Mouse (Mus musculus): ENCODE measurements around the gene Slirp.

Slirp gene

DNA sequence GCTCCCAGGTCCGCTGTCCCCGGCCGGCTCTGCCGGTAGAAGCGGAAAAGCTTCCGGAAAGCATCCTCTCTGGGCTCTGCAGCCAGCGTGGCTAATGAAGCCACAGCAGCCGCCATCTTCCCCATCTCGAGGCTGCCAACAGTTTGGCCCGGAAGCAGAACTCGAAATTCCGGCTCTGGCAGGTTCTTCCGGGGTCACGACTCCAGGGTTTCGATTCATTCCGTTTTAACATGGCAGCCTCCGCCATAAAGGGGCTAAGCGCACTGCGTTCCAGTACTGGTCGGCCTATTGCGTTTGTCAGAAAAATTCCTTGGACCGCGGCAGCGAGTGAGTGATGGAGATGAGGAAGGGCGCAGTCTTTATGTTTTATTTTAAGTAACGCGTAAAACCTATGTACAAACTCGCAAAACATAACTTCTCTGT lies at the start of gene Slirp, which contains the start of gene Alkbh1:
Slirp (plus strand) TSS at position 197 of the 423 bp plus-strand sequence.
Alkbh1 (minus strand) TSS at position 318 of the 423 bp plus-strand sequence.
- peak; percentile 90 for DNase-seq (ENCODE audit: low spot score)

DNA sequence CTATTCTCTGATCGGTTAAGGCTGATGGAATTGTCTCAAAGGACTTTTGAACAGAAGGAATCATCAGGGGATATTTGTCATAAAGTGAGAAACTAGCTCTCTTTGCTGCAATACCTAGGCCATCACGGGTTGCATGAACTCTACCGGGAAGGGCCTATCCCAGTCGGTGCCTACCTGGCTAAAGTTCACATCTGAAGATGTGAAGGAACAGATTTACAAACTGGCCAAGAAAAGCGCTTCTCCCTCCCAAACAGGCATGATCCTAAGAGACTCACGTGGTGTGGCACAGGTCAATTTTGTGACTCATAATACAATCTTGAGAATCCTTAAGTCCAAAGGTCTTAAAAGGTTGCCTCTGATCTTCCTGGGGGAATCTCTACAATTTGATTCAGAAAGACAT lies 49.4 kb upstream of the Slirp start:
- DNase-seq (ENCODE audit: low spot score) = no peak

DNA sequence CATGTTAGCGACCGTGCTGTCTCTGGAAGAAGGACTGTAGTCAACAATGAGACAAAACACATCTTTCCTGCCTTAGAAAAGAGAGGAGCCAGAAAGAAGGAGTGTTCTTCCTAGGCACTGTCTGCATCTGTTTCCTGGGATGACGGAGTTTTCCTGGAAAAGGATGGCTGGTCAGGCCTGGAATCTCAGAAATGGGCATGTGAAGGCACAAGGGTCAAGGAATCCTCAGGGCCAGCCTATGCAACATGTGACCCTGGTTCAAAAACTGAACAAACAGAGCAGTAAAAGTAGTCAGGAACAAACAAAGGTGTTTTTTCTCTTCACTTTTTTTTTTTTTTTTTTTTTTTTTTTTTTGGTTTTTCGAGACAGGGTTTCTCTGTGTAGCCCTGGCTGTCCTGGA lies 46.6 kb upstream of the Slirp start:
- DNase-seq (ENCODE audit: low spot score) = no peak

DNA sequence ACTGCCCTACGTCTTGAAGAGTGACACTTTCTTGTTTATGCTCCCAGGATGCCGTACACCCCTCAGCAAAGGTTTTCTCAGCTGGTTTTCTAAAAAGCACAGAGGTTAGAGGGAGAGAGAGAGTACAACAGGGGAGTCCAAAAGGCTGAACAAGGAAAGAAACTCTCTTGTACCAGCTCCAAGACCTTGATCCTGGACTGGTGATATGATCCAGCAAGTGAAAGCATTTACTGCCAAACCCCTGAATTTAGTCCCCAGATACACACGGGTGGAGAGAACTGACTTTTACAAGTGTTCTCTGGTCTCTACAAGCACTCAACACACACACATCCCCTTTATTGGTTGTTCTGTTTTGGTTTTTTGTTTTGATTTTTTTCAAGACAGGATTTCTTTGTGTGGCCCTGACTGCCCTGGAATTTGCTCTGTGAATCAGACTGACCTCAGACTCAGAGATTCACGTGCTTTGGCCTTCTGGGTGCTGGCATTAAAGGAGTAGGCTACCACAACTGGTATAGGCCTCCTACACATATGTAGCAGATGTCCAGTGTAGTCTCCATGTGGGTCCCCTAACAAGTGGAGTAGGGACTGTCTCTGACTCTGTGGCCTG lies 45.8 kb upstream of the Slirp start:
- DNase-seq (ENCODE audit: low spot score) = no peak

- no peak for DNase-seq (ENCODE audit: low spot score)
These were observed 44.4 kb upstream of the Slirp start for GRCm38 (mm10) chr12:87399119-87399819.

DNA sequence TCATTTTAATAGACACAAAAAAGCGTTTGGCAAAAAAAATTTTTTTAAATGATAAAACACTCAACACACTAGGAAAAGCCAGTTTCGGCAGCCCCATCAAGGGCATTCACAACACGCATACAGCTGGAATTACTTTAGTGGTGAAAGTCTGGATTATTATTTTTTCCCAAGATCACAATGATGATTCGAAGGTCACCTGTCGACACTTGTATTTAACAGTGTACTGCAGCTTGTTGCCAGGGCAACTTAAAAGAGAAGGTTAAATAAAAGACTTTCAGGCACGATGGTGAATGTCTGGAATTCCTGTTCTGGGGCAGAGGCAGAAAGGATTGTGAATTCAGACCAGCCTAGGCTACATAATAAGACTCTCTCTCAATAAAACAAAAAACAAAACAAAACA lies 41.8 kb upstream of the Slirp start:
- DNase-seq (ENCODE audit: low spot score) = no peak

- no peak for DNase-seq (ENCODE audit: low spot score)
These were observed 38.5 kb upstream of the Slirp start for GRCm38 (mm10) chr12:87405165-87405564.

DNA sequence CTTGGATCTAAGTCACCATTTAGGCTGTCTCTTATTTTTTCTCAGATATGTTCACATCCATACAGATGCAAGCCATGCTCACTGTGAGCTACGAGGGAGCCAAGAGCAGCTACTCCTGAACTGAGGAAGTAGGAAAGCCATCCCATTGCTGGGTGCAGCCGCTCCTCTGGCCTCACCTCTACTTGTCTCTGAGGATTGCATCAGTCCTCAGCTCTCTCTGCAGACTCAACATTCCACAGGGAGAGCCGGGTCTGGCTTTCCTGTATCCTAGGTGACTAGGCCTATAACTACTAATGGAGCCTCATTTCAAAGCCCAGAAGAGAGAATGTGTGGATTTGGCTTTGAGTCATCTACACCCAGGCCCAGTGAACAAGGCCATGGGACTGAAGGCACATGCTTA lies 38.0 kb upstream of the Slirp start:
- DNase-seq (ENCODE audit: low spot score) = no peak

GRCm38 (mm10) chr12:87407869-87408605 lies 35.7 kb upstream of the Slirp start:
- DNase-seq (ENCODE audit: low spot score) = peak; percentile 45

GRCm38 (mm10) chr12:87409123-87409522 lies 34.6 kb upstream of the Slirp start:
- DNase-seq (ENCODE audit: low spot score) = no peak

DNA sequence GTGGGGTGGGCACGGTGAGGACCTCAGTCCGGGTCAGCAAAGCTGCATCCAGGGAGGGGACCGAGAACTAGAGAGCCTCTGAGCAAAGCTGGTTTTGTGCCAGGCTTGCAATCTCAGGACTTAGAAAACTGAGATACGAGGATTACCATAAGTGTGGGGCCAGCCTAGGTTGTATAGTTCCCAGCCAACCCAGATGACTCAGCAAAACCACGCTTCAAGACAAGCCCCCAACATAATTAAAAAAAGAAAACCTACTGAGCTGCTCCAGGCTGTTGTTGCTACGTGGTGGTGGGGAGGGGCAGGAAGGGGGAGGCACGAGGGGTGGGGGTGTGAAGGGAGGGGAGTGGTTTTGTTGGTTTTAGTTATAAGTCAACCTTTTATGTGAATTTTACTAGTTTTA lies 32.7 kb upstream of the Slirp start:
- no peak for DNase-seq (ENCODE audit: low spot score)

DNA sequence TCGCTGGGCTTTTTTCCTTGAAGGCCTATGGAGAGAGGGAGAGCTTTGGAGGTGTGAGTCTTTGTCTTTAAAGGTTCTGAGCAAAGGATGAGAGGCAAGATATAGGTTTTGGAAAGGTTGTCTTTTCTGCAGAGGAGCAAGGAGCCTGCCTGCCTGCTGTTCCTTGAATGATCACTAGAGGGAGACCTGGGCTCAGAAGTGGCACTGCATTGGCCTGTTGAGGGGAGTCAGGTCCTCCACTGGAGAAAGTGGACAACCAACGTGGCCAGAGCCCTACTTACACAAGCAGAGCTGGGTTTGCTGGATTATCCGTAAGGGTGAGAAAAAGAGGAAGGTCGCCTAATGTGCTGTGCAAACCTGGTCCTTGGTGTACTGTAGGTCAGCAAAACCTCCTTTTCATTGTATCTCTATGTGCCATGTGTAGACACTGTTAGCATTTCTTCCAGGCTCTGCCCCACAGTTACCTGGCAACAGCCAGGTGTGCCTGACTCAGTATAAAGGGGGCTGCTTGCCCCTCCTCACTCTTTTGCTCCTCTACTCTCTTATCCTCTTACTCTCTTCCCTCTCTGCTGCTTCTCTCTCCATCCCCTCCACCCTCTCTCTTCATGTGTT lies 30.4 kb upstream of the Slirp start:
- peak; percentile 83 for DNase-seq (ENCODE audit: low spot score)

- DNase-seq (ENCODE audit: low spot score) = no peak
These were observed 28.3 kb upstream of the Slirp start for GRCm38 (mm10) chr12:87415358-87415757.

GRCm38 (mm10) chr12:87416690-87417089 lies 27.0 kb upstream of the Slirp start:
- peak; percentile 74 for DNase-seq (ENCODE audit: low spot score)

- DNase-seq (ENCODE audit: low spot score) = no peak
These were observed 24.8 kb upstream of the Slirp start for GRCm38 (mm10) chr12:87418921-87419320.

GRCm38 (mm10) chr12:87419974-87420485 lies 23.7 kb upstream of the Slirp start:
- no peak for DNase-seq (ENCODE audit: low spot score)

- no peak for DNase-seq (ENCODE audit: low spot score)
These were observed 21.8 kb upstream of the Slirp start for GRCm38 (mm10) chr12:87421708-87422507.

DNA sequence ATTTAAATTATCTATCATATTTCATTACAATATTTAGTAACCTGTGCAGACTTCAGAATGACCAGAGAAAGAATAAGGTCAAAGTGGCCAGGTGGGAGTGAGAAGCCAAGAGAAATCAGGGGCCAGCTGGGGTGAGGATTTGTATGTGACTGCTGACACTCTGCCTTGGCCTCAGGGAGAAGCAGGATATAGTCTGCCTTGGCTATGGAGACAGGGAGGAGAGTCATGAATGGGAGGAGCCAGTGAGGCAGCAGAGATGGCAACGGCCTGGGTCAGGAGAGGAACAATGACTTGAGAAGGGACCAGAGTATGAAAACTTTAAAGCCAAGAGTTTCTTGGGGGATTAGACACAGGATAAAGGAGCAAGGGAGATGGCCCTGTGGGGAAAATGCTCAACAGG lies 20.0 kb upstream of the Slirp start:
- no peak for DNase-seq (ENCODE audit: low spot score)

DNA sequence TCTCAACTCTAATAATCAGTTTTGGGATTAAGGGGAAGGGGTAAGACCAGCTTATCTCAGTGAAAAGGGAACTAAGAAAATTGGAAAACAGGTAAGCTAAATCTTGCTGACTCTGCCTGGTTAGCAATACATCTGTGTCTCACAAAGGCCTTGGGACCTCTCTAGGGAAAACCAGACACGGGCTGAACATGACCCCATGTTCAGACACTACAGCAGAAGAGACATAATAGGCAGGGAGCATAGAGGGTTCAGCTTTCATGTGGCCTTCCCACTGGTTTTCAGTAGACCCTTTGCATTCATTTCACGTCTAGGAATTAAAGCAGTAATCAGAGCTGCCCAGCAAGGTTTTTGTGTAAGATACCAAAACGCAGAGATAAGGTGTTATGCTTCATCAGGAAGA lies 19.2 kb upstream of the Slirp start:
- no peak for DNase-seq (ENCODE audit: low spot score)

GRCm38 (mm10) chr12:87426354-87427031 lies 17.2 kb upstream of the Slirp start:
- DNase-seq (ENCODE audit: low spot score) = no peak

DNA sequence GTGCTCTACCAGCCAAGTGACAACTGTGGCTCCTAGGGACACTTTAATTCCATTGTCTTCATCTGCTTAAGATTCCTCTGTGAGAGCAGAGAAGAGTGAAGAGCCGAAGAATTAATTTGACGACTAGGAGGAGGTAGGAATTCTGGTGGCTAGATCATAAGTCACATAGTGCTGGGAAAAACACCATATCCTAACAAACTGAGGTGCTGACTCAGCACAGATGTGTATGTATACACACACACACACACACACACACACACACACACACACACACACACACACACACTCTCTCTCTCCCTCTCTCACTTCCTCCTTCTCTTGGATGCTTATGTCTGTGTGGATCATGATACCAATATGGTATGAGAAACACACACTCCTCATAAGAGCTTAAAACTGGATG lies 15.4 kb upstream of the Slirp start:
- no peak for DNase-seq (ENCODE audit: low spot score)

Data from testis, postnatal 10 days (tissue).